8 mouse cellular contexts compared by ENCODE assay signal in the genomic region with DNA sequence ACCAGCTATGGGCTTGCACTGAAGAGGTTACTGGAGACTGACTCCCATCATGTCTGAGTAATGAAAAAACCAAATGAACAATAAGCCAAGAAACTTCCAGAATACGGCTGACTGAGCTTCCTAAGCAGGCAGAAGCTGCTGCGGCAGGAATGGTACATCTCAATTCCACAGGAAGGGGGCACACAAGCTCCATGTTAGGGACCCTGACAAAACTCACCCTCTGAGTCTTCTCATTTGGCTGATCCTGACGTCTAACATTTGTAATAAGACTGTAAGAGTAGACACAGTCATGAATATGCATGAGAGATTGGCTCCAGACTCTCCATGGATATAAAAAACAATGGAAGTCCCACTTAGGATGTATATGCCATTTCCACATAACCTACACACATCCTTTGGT. TPM values are rescaled to one million over a fixed set of nuclear protein-coding genes. Genes with fewer than 3 reads are reported as not detected.
DNase-seq lines count a peak whose midpoint lies in the region; ATAC-seq lines count a peak whose summit lies in the region.

No protein-coding gene starts in this region.

- no peaks in the 10 kb centered on the region for H3K36me3 ChIP-seq in midbrain, embryonic 16.5 days (ENCODE audit: control insufficient read depth, insufficient read depth, low read length)

- H3K4me2 ChIP-seq in midbrain, embryonic 16.5 days (ENCODE audit: low read length): no peak overlapping the region

- 13% methylated on average over 3 of the region's 3 CpGs for WGBS in midbrain, embryonic 16.5 days

- no peaks in the 10 kb centered on the region for H3K27me3 ChIP-seq in midbrain, embryonic 16.5 days (ENCODE audit: control insufficient read depth, insufficient read depth, low read depth, low read length)

- H3K9ac ChIP-seq in midbrain, embryonic 16.5 days (ENCODE audit: low read depth, low read length): no peak overlapping the region

- H3K9me3 ChIP-seq in midbrain, embryonic 16.5 days (replicated peaks; ENCODE audit: control insufficient read depth, low read length, poor library complexity, severe bottlenecking): no peaks in the 10 kb centered on the region

- H3K27ac ChIP-seq in midbrain, embryonic 16.5 days (ENCODE audit: low read length): no peak overlapping the region

- ATAC-seq in CD4-positive, CD25-positive, alpha-beta regulatory T cell, adult 4 months: no peak
- ATAC-seq in midbrain, embryonic 16.5 days: peak; percentile 83

- H3K4me1 ChIP-seq in midbrain, embryonic 16.5 days (ENCODE audit: control insufficient read depth, insufficient read depth, low read length): peaks cover 7% of the 10 kb centered on the region

- intact Hi-C loops in heart, postnatal 36 days (cut with DNase I): loop anchor here (2.0 kb wide), 1 partner anchor 21 kb away; no protein-coding TSS in a partner anchor
- intact Hi-C loops in left cerebral cortex, postnatal 10 days (cut with DNase I): loop anchor here (2.0 kb wide), 1 partner anchor 409 kb away; no protein-coding TSS in a partner anchor

- no peak overlapping the region for H3K4me3 ChIP-seq in midbrain, embryonic 16.5 days (ENCODE audit: low read depth, low read length)

- peak; percentile 62 for DNase-seq in CD4-positive, CD25-positive, alpha-beta regulatory T cell, adult 2 months (ENCODE audit: low read depth, low spot score)
- DNase-seq in A20 (ENCODE audit: low read depth, low spot score): peak; percentile 52
- peak; percentile 65 to 77 for DNase-seq in cerebellum, postnatal 25 days
- peak; percentile 19 to 30 for DNase-seq in heart, postnatal 36 days
- DNase-seq in left cerebral cortex, postnatal 10 days (ENCODE audit: extremely low spot score in 1 of 2, low spot score in 2 of 2): peak; percentile 66 to 78
- DNase-seq in thymus, postnatal 36 days: peak; percentile 39

RNA-seq across cellular contexts. Expression of a gene that starts 6.7 kb away (rescaled TPM):
- 10 to 100 TPM; 12.6 to 23.3 TPM for polyA plus RNA-seq in CD4-positive, CD25-positive, alpha-beta regulatory T cell, adult 4 months (2017; shearing (Covaris generic))
- total RNA-seq in heart, postnatal 36 days (2021): 10 to 100 TPM; 10.4 to 11.5 TPM
- 10 to 100 TPM; 12.9 to 14.9 TPM for total RNA-seq in left cerebral cortex, postnatal 10 days (2021)
- 11.7 and 12.7 TPM in 2 replicates for polyA plus RNA-seq in midbrain, embryonic 16.5 days (2015; fragmentation: Nextera tagmentation; extraction: Ambion mirVana)

RNA-seq across cellular contexts. Expression of a gene that starts 33.1 kb away (rescaled TPM):
- polyA plus RNA-seq in CD4-positive, CD25-positive, alpha-beta regulatory T cell, adult 4 months (2017; shearing (Covaris generic)): 1,000 to 10,000 TPM; 1,192 to 2,031 TPM
- total RNA-seq in heart, postnatal 36 days (2021): 100 to 1,000 TPM; 223 to 265 TPM
- 1,000 to 10,000 TPM; 2,169 to 2,321 TPM for total RNA-seq in left cerebral cortex, postnatal 10 days (2021)
- 2,757 and 3,016 TPM in 2 replicates for polyA plus RNA-seq in midbrain, embryonic 16.5 days (2015; fragmentation: Nextera tagmentation; extraction: Ambion mirVana)

RNA-seq across cellular contexts. Expression of a gene that starts 56.2 kb away (rescaled TPM):
- polyA plus RNA-seq in CD4-positive, CD25-positive, alpha-beta regulatory T cell, adult 4 months (2017; shearing (Covaris generic)): 100 to 1,000 TPM; 190 to 201 TPM
- total RNA-seq in heart, postnatal 36 days (2021): 100 to 1,000 TPM; 129 to 147 TPM
- 100 to 1,000 TPM; 192 to 193 TPM for total RNA-seq in left cerebral cortex, postnatal 10 days (2021)
- 270 and 286 TPM in 2 replicates for polyA plus RNA-seq in midbrain, embryonic 16.5 days (2015; fragmentation: Nextera tagmentation; extraction: Ambion mirVana)

Comparison
In these comparisons a context has a peak if more than half of its experiments do, and no peak if none do; other contexts are left out.
1. RNA of a gene that starts 33.1 kb away (total RNA-seq): 2,169 to 2,321 TPM in left cerebral cortex, postnatal 10 days; 223 to 265 TPM in heart, postnatal 36 days; every median in the first group is over 4 times any median in the second.
2. Peak in every context shown above with its lines, with median percentiles within 50 percentile points of each other: DNase-seq.